ENCODE assay signal across 8 mouse cellular contexts in genomic region chr19:6949951-6950350, GRCm38 (mm10). TPM values are rescaled to one million over a fixed set of nuclear protein-coding genes. Genes with fewer than 3 reads are reported as not detected.
DNase-seq lines count a peak whose midpoint lies in the region; ATAC-seq and TF ChIP-seq lines count a peak whose summit lies in the region.

No protein-coding gene starts in this region.

- in situ Hi-C loops in ES-E14 (cut with MboI; ENCODE audit: low sequenced_read_pairs in 2 of 2, unreplicated experiment in 2 of 2): no loop called here

- H3K9ac ChIP-seq in ES-E14 (ENCODE audit: insufficient read depth, low read depth, low read length, poor library complexity, severe bottlenecking): peak overlapping the region; percentile 81; the same call in 1 of the 2 replicates
- H3K9ac ChIP-seq in liver, postnatal 0 days (replicated peaks): no peak overlapping the region; the same call in 1 of the 2 replicates

- H3K4me3 ChIP-seq in heart, embryonic 10.5 days: peak overlapping the region; percentile 73
- peak overlapping the region; percentile 80 for H3K4me3 ChIP-seq in ES-E14 (ENCODE audit: insufficient read depth in 1 of 2, low read depth in 1 of 2, low read length in 2 of 2, poor library complexity in 1 of 2, severe bottlenecking in 1 of 2)
- peak overlapping the region; percentile 65 for H3K4me3 ChIP-seq in hindbrain, embryonic 10.5 days
- peak overlapping the region; percentile 60; the same call in 1 of the 2 replicates for H3K4me3 ChIP-seq in liver, postnatal 0 days (ENCODE audit: low read depth, low read length)

- no peaks in the 10 kb centered on the region for H3K9me3 ChIP-seq in heart, embryonic 10.5 days
- H3K9me3 ChIP-seq in ES-E14 (ENCODE audit: control insufficient read depth, insufficient read depth, low read depth, low read length): no peaks in the 10 kb centered on the region
- H3K9me3 ChIP-seq in hindbrain, embryonic 10.5 days: no peaks in the 10 kb centered on the region
- H3K9me3 ChIP-seq in liver, postnatal 0 days (ENCODE audit: low read length): no peaks in the 10 kb centered on the region

- intact Hi-C loops in heart, postnatal 36 days (cut with DNase I): loop anchor here (1.0 kb wide), 1 partner anchor 8 kb away; the partner anchor contains the start of gene Gpr137

- H3K4me2 ChIP-seq in liver, postnatal 0 days (ENCODE audit: low read depth, low read length): peak overlapping the region; percentile 100

- peak overlapping the region; percentile 90 for H3K27ac ChIP-seq in heart, embryonic 10.5 days
- no peak overlapping the region for H3K27ac ChIP-seq in ES-E14 (ENCODE audit: insufficient read depth, low read depth, low read length, poor library complexity, severe bottlenecking)
- peak overlapping the region; percentile 97 for H3K27ac ChIP-seq in hindbrain, embryonic 10.5 days
- H3K27ac ChIP-seq in liver, postnatal 0 days (ENCODE audit: low read depth): 0 out of 2 replicates have a peak overlapping the region, but pooled peaks have one; percentile 89

- no peak for DNase-seq in heart, embryonic 10.5 days (ENCODE audit: low spot score)
- no peak for DNase-seq in heart, postnatal 36 days
- DNase-seq in ES-E14 (ENCODE audit: low read depth, low spot score): no peak
- DNase-seq in hindbrain, embryonic 10.5 days (ENCODE audit: low spot score): no peak
- no peak for DNase-seq in liver, postnatal 0 days
- no peak for DNase-seq in thymus, postnatal 25 days
- DNase-seq in ovary, postnatal 36 days (ENCODE audit: low spot score): no peak
- no peak for DNase-seq in urinary bladder, adult 2 months (ENCODE audit: low spot score)

- no peak for ATAC-seq in liver, postnatal 0 days

- H3K36me3 ChIP-seq in heart, embryonic 10.5 days: peaks cover 38% of the 10 kb centered on the region
- H3K36me3 ChIP-seq in ES-E14 (ENCODE audit: control insufficient read depth, insufficient read depth, low read length, poor library complexity, severe bottlenecking): peaks cover 10% of the 10 kb centered on the region
- H3K36me3 ChIP-seq in hindbrain, embryonic 10.5 days: peaks cover 28% of the 10 kb centered on the region
- H3K36me3 ChIP-seq in liver, postnatal 0 days (replicated peaks; ENCODE audit: insufficient read depth, low read length): peaks cover 8% of the 10 kb centered on the region

- no peak for TF ChIP-seq CTCF in liver, postnatal 0 days (IDR thresholded peaks at IDR 0.05; ENCODE audit: low read depth)

- no peaks in the 10 kb centered on the region for H3K27me3 ChIP-seq in heart, embryonic 10.5 days (ENCODE audit: insufficient read depth, poor library complexity, severe bottlenecking)
- H3K27me3 ChIP-seq in hindbrain, embryonic 10.5 days (ENCODE audit: insufficient read depth, poor library complexity, severe bottlenecking): no peaks in the 10 kb centered on the region
- H3K27me3 ChIP-seq in liver, postnatal 0 days (ENCODE audit: insufficient read depth, low read length): no peaks in the 10 kb centered on the region

- WGBS in heart, embryonic 10.5 days: 57% methylated on average over 5 of the region's 5 CpGs
- WGBS in hindbrain, embryonic 10.5 days: 52% methylated on average over 5 of the region's 5 CpGs
- WGBS in liver, postnatal 0 days (ENCODE audit: insufficient replicate concordance): 60% methylated on average over 5 of the region's 5 CpGs

- peaks cover 43% of the 10 kb centered on the region for H3K4me1 ChIP-seq in heart, embryonic 10.5 days
- peaks cover 0 to 21% of the 10 kb centered on the region in 2 experiments; a peak in 3 of 4 replicates for H3K4me1 ChIP-seq in ES-E14 (ENCODE audit: control insufficient read depth in 2 of 2, insufficient read depth in 2 of 2, low read length in 2 of 2, poor library complexity in 1 of 2)
- peaks cover 34% of the 10 kb centered on the region for H3K4me1 ChIP-seq in hindbrain, embryonic 10.5 days (replicated peaks)
- peaks cover 24% of the 10 kb centered on the region for H3K4me1 ChIP-seq in liver, postnatal 0 days (ENCODE audit: insufficient read depth)

- no peak for TF ChIP-seq EP300 in liver, postnatal 0 days (IDR thresholded peaks at IDR 0.05; ENCODE audit: low read depth)

TF ChIP-seq in ES-E14, 5 proteins besides CTCF, POLR2A, EP300 and RAD21:
- TF ChIP-seq MAFK (IDR thresholded peaks at IDR 0.05; ENCODE audit: insufficient read depth, low read depth, low read length) (no peak), ZC3H11A (IDR thresholded peaks at IDR 0.05; ENCODE audit: borderline replicate concordance, low read depth, low read length) (no peak), ZNF384 (IDR thresholded peaks at IDR 0.05; ENCODE audit: low read depth, low read length) (no peak), CHD2 (IDR thresholded peaks at IDR 0.05; ENCODE audit: low read depth, low read length) (no peak), HCFC1 (IDR thresholded peaks at IDR 0.05; ENCODE audit: borderline replicate concordance, insufficient read depth, low read length) (no peak)

RNA-seq across cellular contexts. Expression of gene Gpr137, which starts 7.7 kb away (rescaled TPM):
- 20.3 and 23.3 TPM in 2 replicates for polyA plus RNA-seq in heart, embryonic 10.5 days (2016; fragmentation: Nextera tagmentation; extraction: Ambion mirVana)
- total RNA-seq in heart, postnatal 36 days (2021): 10 to 100 TPM; 37.3 to 39.1 TPM
- total RNA-seq in ES-E14 (2012; rRNA removed): 23.2 and 23.7 TPM in 2 replicates
- polyA plus RNA-seq in hindbrain, embryonic 10.5 days (2016; fragmentation: Nextera tagmentation; extraction: Ambion mirVana): 31.2 and 40.9 TPM in 2 replicates
- 8.9 and 10.2 TPM in 2 replicates for polyA plus RNA-seq in liver, postnatal 0 days (2015; fragmentation: Nextera tagmentation; extraction: Ambion mirVana)
- 46.3 and 52.2 TPM in 2 replicates for polyA plus RNA-seq in urinary bladder, adult 2 months (2012; rRNA removed)

RNA-seq across cellular contexts. Expression of gene Bad, which starts 8.3 kb away (rescaled TPM):
- polyA plus RNA-seq in heart, embryonic 10.5 days (2016; fragmentation: Nextera tagmentation; extraction: Ambion mirVana): 61.3 and 62.0 TPM in 2 replicates
- 10 to 100 TPM; 22.0 to 24.7 TPM for total RNA-seq in heart, postnatal 36 days (2021)
- total RNA-seq in ES-E14 (2012; rRNA removed): 16.3 and 22.9 TPM in 2 replicates
- 63.1 and 75.5 TPM in 2 replicates for polyA plus RNA-seq in hindbrain, embryonic 10.5 days (2016; fragmentation: Nextera tagmentation; extraction: Ambion mirVana)
- polyA plus RNA-seq in liver, postnatal 0 days (2015; fragmentation: Nextera tagmentation; extraction: Ambion mirVana): 29.9 and 30.6 TPM in 2 replicates
- 67.2 and 75.9 TPM in 2 replicates for polyA plus RNA-seq in urinary bladder, adult 2 months (2012; rRNA removed)

RNA-seq across cellular contexts. Expression of gene Kcnk4, which starts 15.6 kb away (rescaled TPM):
- 0.25 and 0.32 TPM in 2 replicates for polyA plus RNA-seq in heart, embryonic 10.5 days (2016; fragmentation: Nextera tagmentation; extraction: Ambion mirVana)
- not detected for total RNA-seq in heart, postnatal 36 days (2021)
- total RNA-seq in ES-E14 (2012; rRNA removed): 2.3 and 4.4 TPM in 2 replicates
- polyA plus RNA-seq in hindbrain, embryonic 10.5 days (2016; fragmentation: Nextera tagmentation; extraction: Ambion mirVana): not detected in 2 replicates
- polyA plus RNA-seq in liver, postnatal 0 days (2015; fragmentation: Nextera tagmentation; extraction: Ambion mirVana): 0.06 and 0.09 TPM in 2 replicates
- 1.6 and 1.8 TPM in 2 replicates for polyA plus RNA-seq in urinary bladder, adult 2 months (2012; rRNA removed)

RNA-seq across cellular contexts. Expression of gene Catsperz, which starts 24.8 kb away (rescaled TPM):
- polyA plus RNA-seq in heart, embryonic 10.5 days (2016; fragmentation: Nextera tagmentation; extraction: Ambion mirVana): 2.3 and 2.4 TPM in 2 replicates
- total RNA-seq in heart, postnatal 36 days (2021): not detected
- 9.4 and 14.9 TPM in 2 replicates for total RNA-seq in ES-E14 (2012; rRNA removed)
- 0.46 TPM in 1 of 2 replicates, not detected in the other for polyA plus RNA-seq in hindbrain, embryonic 10.5 days (2016; fragmentation: Nextera tagmentation; extraction: Ambion mirVana)
- 0.81 TPM in 2 replicates for polyA plus RNA-seq in liver, postnatal 0 days (2015; fragmentation: Nextera tagmentation; extraction: Ambion mirVana)
- 3.6 and 4.1 TPM in 2 replicates for polyA plus RNA-seq in urinary bladder, adult 2 months (2012; rRNA removed)

RNA-seq across cellular contexts. Expression of gene Ppp1r14b, which starts 24.8 kb away (rescaled TPM):
- 169 and 191 TPM in 2 replicates for polyA plus RNA-seq in heart, embryonic 10.5 days (2016; fragmentation: Nextera tagmentation; extraction: Ambion mirVana)
- total RNA-seq in heart, postnatal 36 days (2021): 10 to 100 TPM; 77.3 to 95.8 TPM
- total RNA-seq in ES-E14 (2012; rRNA removed): 365 and 385 TPM in 2 replicates
- polyA plus RNA-seq in hindbrain, embryonic 10.5 days (2016; fragmentation: Nextera tagmentation; extraction: Ambion mirVana): 157 and 186 TPM in 2 replicates
- polyA plus RNA-seq in liver, postnatal 0 days (2015; fragmentation: Nextera tagmentation; extraction: Ambion mirVana): 48.3 and 57.2 TPM in 2 replicates
- polyA plus RNA-seq in urinary bladder, adult 2 months (2012; rRNA removed): 100 and 132 TPM in 2 replicates
